Mouse (Mus musculus): ENCODE measurements around the gene Arhgap31.
"Not testable (repeated sequence)": the region's sequence is repeated elsewhere in the genome, so short reads cannot be mapped to it uniquely, and the experiment has no call there.

Gene Arhgap31

DNA sequence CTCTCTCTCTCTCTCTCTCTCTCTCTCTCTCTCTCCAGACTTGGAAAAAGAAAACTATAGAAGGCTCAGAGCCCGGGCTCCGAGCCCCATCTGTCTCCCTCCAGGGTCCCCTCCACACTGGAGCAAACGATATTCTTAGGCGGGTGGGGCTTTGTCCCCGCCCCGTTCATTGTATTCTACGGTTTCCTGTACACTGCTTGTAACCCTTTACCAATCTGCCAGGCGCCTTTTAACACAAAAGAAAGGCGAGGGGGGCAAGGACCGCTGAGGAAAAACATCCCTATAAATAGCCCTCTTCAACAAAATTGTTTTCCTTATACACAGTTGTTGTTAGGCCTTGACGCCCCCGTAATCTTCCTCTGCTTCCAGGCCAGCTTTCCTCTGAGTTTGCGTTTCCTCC, 11.9 kb upstream of the Arhgap31 start:
- no peak for DNase-seq (ENCODE audit: low spot score in 2 of 2)

DNA sequence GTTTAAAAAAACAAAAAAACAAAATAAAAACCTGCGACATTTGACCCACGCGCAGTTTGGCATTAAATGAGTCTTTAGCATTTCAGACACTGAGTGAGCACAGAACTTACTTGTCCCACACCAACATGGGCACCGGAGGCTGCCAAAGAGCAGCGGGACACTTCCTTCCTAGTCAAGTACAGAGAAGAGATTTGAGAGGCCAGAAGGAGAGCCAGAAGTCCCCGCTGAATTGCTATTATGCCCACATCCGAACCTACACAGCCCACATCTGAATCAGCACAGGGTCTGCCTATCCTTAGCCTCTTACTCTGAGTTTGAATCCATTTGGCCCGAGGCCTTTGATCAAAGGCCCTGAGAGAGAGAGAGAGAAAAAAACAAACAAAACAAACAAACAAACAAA, 11.2 kb upstream of the Arhgap31 start:
- no peak for DNase-seq (ENCODE audit: low spot score in 2 of 2)

DNA sequence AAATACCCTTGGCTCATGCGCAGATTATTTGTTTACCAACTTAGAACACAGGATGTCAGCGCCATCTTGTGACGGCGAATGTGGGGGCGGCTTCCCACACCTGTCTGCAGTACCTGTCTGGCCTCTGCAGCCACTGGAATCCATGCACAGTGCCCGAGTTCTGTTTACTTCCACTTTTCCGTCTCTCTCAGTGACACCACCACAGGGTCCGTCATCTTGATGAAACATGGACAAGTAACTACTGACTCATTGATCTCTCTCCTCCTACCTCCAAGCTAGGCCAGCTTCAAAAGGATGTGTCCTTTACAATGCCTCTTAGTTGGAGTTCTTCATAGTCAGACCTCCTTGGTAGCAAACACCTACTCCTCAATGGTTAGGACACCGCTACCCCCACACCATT, 8.3 kb upstream of the Arhgap31 start:
- DNase-seq (ENCODE audit: low spot score in 2 of 2), result no peak

GRCm38 (mm10) chr16:38714259-38714526, 1.1 kb upstream of the Arhgap31 start:
- not testable (repeated sequence) for DNase-seq (ENCODE audit: low spot score in 2 of 2)

- DNase-seq (ENCODE audit: low spot score in 2 of 2), result no peak
These were observed 557 bp upstream of the Arhgap31 start for GRCm38 (mm10) chr16:38713404-38714258.

DNA sequence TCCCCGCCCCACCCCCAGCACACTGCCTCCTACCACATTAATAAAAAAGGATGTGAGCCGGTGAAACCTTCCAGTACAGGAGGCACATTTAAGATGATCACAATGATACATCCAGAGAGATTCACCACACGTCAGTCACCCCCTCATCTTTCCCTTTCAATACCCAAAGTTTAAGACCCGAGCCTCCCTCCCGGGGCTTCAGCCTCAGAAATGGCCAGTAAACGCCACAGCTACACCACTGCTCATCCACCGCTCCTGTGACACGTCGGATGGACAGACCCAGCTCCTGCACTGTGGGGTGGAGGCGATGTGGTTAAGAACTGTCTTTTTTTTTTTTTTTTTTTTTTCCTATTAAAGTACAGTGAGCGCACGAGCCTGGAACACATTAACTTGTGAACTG, 969 bp downstream of the Arhgap31 start:
- no peak for DNase-seq (ENCODE audit: low spot score in 2 of 2)

DNA sequence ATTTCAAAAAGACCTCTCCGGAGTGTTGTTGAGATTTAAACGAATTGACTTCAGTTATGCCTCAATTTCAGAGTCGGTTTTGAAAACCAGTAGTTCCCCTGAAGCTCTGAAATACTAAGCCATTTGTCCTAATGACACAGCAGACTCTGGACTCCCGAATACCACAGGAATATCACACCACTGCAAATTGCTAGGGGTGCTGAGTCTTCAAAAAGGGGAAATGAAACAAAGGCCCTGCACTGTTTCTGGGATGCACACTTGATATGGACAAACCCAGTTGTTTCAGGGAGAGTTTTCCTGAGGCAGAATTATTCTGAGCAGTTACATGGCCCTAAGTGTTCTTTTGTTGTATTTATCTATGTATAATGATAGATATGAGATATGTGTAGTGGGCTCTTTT, 1.8 kb downstream of the Arhgap31 start:
- no peak for DNase-seq (ENCODE audit: low spot score in 2 of 2)

- no peak for DNase-seq (ENCODE audit: low spot score in 2 of 2)
These were observed 4.0 kb downstream of the Arhgap31 start for GRCm38 (mm10) chr16:38708962-38709520.

GRCm38 (mm10) chr16:38706782-38707181, 6.3 kb downstream of the Arhgap31 start:
- DNase-seq (ENCODE audit: low spot score in 2 of 2), result no peak

DNA sequence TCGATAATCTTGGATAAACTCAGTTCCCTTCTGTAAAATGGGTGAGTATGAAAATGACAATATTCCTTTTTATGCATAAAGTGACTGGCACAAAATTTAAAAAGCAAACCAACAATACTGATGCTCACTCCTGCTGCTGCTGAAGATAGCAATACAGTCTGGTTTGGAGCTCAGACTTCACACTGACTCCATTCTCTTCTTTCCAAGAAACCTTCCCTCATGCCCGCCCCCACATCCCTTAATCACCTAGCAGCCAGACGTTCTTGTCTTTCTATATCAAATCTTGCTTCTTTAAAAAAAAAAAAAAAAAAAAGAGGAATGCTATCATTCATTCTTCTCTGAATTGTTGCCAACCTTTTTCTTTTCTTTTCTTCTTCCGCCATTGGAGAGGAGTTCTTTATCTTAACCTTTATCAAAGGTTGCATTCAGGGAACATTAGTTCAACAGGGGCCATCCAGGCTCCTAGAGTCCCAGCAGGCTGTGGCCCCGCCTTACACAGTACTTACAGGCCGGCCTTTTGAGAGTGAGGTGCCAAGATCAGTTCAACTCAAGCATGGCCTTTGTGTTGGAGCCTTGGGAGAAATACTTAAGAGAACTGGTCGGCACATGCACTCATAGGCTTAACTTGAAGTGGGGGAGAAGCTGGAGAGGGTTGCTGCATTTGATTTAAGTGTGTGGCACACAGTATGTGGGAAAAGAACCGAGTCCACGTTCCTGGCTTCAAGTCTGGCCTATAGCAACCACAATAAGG, 7.4 kb downstream of the Arhgap31 start:
- no peak for DNase-seq (ENCODE audit: low spot score in 2 of 2)

GRCm38 (mm10) chr16:38703501-38703900, 9.6 kb downstream of the Arhgap31 start:
- DNase-seq (ENCODE audit: low spot score in 2 of 2), result no peak

DNA sequence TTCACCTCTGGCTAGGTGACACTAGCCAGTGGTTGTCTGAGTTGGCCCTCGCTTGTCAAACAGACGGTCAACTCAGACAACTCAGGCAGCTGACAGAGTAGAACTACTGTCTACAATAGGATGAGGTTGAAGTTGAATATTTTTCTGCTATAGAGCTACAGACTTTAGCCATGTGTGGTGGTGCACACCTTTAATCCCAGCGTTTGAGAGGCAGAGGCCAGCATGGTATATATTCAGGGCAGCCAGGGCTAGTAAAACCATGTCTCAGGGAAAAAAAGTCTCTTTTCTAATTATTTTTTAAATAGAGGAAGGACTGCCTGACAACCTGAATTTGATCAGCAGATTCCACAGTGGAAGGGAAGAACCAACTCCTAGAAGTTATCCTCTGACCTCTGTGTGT, 10.8 kb downstream of the Arhgap31 start:
- no peak for DNase-seq (ENCODE audit: low spot score in 2 of 2)

DNA sequence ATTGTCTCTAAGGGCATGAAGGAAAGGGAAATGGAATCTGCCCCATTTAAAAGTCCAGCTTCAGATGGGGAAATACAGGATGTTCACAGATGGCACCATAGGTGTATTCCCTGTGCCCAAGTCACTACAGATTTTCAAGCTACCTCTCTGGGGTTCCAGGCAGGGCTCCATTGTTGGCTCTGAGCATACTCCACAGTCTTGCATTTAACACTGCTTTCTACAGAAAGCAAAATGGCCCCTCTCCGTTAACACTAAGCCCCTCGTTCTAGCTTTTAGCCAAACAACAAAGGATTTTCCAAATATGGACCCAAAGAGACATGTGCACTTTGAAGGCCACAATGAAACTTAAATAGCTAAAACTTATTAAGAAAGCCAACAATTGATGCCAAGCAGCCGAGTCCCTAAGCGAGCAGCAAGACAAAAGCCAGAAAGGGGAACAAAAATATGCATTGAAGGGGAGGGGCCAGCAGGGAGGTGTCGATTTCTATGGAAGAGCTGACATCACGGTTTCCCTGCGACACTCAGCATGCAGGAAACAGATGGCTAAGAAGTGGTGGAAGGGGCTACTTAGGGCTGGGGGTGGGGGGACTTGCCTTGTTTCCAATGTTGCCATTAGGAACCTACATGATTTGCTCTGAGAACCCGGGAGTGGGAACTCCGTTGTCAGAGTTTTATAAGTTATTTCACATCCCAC, 11.4 kb downstream of the Arhgap31 start:
- no peak for DNase-seq (ENCODE audit: low spot score in 2 of 2)

GRCm38 (mm10) chr16:38700392-38701162, 12.5 kb downstream of the Arhgap31 start:
- DNase-seq (ENCODE audit: low spot score in 2 of 2), result no peak

GRCm38 (mm10) chr16:38697611-38698010, 15.5 kb downstream of the Arhgap31 start:
- no peak for DNase-seq (ENCODE audit: low spot score in 2 of 2)

DNA sequence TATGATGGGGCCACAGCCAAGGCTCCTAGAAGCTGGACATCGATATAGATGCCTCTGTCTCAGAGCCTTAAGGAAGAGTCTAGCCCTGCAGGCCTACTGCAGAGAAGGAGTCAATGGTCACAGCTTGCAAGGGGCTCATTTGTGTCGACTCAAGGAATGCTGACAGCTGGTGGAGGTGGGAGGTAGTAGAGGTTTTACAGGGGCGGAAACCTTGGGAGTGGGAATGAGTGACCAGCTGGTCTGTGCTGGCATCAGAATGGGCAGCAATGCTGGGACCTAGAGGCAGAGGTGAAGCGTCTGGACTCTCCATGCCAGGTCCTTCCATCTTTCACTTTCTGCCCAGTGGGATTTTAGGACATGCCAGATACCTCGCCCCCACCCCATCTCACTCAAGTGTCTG, 17.5 kb downstream of the Arhgap31 start:
- DNase-seq (ENCODE audit: low spot score in 2 of 2), result no peak

DNA sequence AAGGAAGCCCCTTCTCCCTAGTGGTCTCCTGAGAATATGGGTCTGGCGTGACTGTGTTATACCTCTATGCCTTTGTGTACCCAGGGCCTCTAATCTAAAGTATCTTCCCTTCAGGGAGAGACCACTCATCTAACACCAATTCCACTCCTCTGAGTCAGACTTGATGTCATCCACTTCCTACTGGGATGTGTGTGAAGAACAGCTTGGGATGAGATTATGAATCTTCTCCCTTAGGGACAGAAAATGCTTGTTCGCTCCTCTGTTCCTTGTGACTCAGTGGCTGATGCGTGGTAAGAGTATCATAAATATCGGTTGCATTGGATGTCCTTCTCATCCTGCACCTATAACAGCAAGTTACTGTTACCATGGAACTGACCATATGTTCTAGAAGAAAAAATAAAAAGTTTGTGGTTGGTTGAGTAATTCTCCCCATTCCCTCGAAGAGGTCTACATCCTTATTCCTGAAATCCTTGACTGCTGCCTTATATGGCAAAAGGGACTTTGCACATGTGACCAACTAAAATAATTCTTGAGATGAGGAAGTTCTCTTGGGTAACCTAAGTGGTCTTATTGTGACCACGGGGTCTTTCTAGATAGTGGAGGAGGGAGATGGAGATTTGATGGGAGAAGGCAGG, 18.1 kb downstream of the Arhgap31 start:
- DNase-seq (ENCODE audit: low spot score in 2 of 2), result no peak

GRCm38 (mm10) chr16:38690501-38690900, 22.6 kb downstream of the Arhgap31 start:
- DNase-seq (ENCODE audit: low spot score in 2 of 2), result no peak

GRCm38 (mm10) chr16:38689786-38690185, 23.3 kb downstream of the Arhgap31 start:
- no peak for DNase-seq (ENCODE audit: low spot score in 2 of 2)

- no peak for DNase-seq (ENCODE audit: low spot score in 2 of 2)
These were observed 24.4 kb downstream of the Arhgap31 start for GRCm38 (mm10) chr16:38688531-38689264.

Measured in frontal cortex, postnatal 14 days (tissue).